Mouse (Mus musculus) hindbrain, embryonic 11.5 days (tissue): Measurements from ENCODE around the gene Xcr1. TPM values are rescaled to one million over a fixed set of nuclear protein-coding genes. Genes with fewer than 3 reads are reported as not detected.

Source experiments
- ATAC-seq: fragments of 200-750 bp; cut with Nextera tagmentation; 2 replicates; pipeline ENCODE4 v1.8.0; 2017; ENCODE audit warnings: mild to moderate bottlenecking, moderate TSS enrichment, moderate library complexity; ENCODE audit not compliant: low FRiP score
- DNase-seq: peaks from one replicate; pipeline ENCODE4 v3.0.0-alpha.2; 2015; ENCODE audit warnings: low spot score
- H3K27ac ChIP-seq: fragments of 300-500 bp; sonication (generic); 2 replicates; pipeline ENCODE4 v1.5.1; 2014; ENCODE audit warnings: mild to moderate bottlenecking, low read depth, low read length
- H3K27me3 ChIP-seq: fragments of 300-500 bp; sonication (generic); 2 replicates; pipeline ENCODE4 v1.6.1; 2014; ENCODE audit warnings: mild to moderate bottlenecking, low read length, moderate library complexity, mixed read lengths; ENCODE audit not compliant: control insufficient read depth, insufficient read depth
- H3K36me3 ChIP-seq: fragments of 300-500 bp; sonication (generic); 2 replicates; pipeline ENCODE4 v1.6.1; 2014; ENCODE audit warnings: mild to moderate bottlenecking, low read length, moderate library complexity, mixed read lengths; ENCODE audit not compliant: control insufficient read depth, insufficient read depth
- H3K4me1 ChIP-seq: fragments of 300-500 bp; sonication (generic); replicated peaks from 2 replicates; pipeline ENCODE4 v1.6.1; 2014; ENCODE audit warnings: low read length, mixed read lengths; ENCODE audit not compliant: control insufficient read depth, insufficient read depth
- H3K4me2 ChIP-seq: fragments of 300-500 bp; sonication (generic); replicated peaks from 2 replicates; pipeline ENCODE4 v1.6.1; 2014; ENCODE audit warnings: mild to moderate bottlenecking, low read depth, low read length
- H3K4me3 ChIP-seq: fragments of 300-500 bp; sonication (generic); 2 replicates; pipeline ENCODE4 v1.5.1; 2014; ENCODE audit warnings: low read depth, low read length
- H3K9ac ChIP-seq: fragments of 300-500 bp; sonication (generic); 2 replicates; pipeline ENCODE4 v1.6.1; 2014; ENCODE audit warnings: low read depth, low read length
- H3K9me3 ChIP-seq: fragments of 300-500 bp; sonication (generic); 2 replicates; pipeline ENCODE4 v1.6.1; 2016; ENCODE audit warnings: low read length; ENCODE audit not compliant: control insufficient read depth
- WGBS: fragments of 180-500 bp; shearing (Covaris S2); extraction: QIAGEN DNeasy Blood & Tissue Kit; methylation state at CpG from one replicate; pipeline ENCODE4 v1.1.7; 2014; 5-methylcytosine and 5-hydroxymethylcytosine counted together
- polyA plus RNA-seq: library from polyadenylated mRNA; unstranded; fragments of >200 nt; fragmentation: Nextera tagmentation; extraction: Ambion mirVana; gene quantifications from 2 replicates; pipeline ENCODE4 v1.2.1, GENCODE M21; 2014

The Xcr1 gene
- polyA plus RNA-seq, 1 experiment from 2014 or later = 0.06 TPM

- H3K27ac ChIP-seq = no peak overlapping the region
- no peaks in the 10 kb centered on the region for H3K27me3 ChIP-seq
- no peaks in the 10 kb centered on the region for H3K4me1 ChIP-seq
- H3K9me3 ChIP-seq = no peaks in the 10 kb centered on the region
- no peak overlapping the region for H3K4me3 ChIP-seq
- H3K9ac ChIP-seq = no peak overlapping the region
- H3K36me3 ChIP-seq = 0 out of 2 replicates have a peak, but pooled peaks cover 9% of the 10 kb centered on the region
- no peak for DNase-seq
- WGBS = 90% methylated on average over 3 of the region's 3 CpGs
- no peak overlapping the region for H3K4me2 ChIP-seq
- no peak for ATAC-seq
These were observed 35.2 kb downstream of the Xcr1 start for GRCm38 (mm10) chr9:123826631-123827030.

- DNase-seq (no peak), ATAC-seq (no peak)
- 74% methylated on average over 2 of the region's 2 CpGs for WGBS
- H3K9me3 ChIP-seq = no peaks in the 10 kb centered on the region
- no peak overlapping the region for H3K9ac ChIP-seq
- H3K4me1 ChIP-seq = no peaks in the 10 kb centered on the region
- H3K36me3 ChIP-seq = no peaks in the 10 kb centered on the region
- no peak overlapping the region for H3K4me3 ChIP-seq
- H3K4me2 ChIP-seq = no peak overlapping the region
- no peak overlapping the region for H3K27ac ChIP-seq
- H3K27me3 ChIP-seq = no peaks in the 10 kb centered on the region
These were observed 43.2 kb downstream of the Xcr1 start for GRCm38 (mm10) chr9:123818601-123819000.

- H3K4me2 ChIP-seq = no peak overlapping the region
- H3K27me3 ChIP-seq = no peaks in the 10 kb centered on the region
- H3K4me3 ChIP-seq = no peak overlapping the region
- no peak overlapping the region for H3K9ac ChIP-seq
- DNase-seq = no peak
- no peak overlapping the region for H3K27ac ChIP-seq
- no peaks in the 10 kb centered on the region for H3K9me3 ChIP-seq
- WGBS = 89% methylated on average over 1 of the region's 1 CpGs
- no peaks in the 10 kb centered on the region for H3K4me1 ChIP-seq
- H3K36me3 ChIP-seq = no peaks in the 10 kb centered on the region
- no peak for ATAC-seq
These were observed 45.8 kb downstream of the Xcr1 start for GRCm38 (mm10) chr9:123815996-123816395.

DNA sequence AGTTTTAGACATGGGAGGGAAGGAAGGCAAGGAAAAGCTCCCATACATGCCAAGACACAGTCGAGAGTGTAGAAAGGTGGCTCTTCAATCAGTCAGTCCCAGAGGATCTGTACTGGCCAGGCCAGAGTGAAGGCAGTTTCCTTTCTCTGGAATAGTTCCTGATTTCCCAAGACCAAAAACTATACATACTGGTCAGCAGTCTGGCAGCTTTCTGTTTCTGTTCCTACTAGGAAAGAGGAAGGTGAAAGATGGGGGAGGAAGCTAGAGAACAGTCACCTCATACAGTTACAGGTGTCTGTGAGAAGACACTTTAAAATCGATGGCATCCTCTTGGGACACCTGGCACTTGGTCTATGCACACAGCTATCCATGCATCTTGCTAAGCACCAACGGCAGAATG, 46.4 kb downstream of the Xcr1 start:
- Histone ChIP-seq H3K9ac (no peak overlapping the region), H3K9me3 (no peaks in the 10 kb centered on the region), H3K4me1 (no peaks in the 10 kb centered on the region), H3K36me3 (no peaks in the 10 kb centered on the region), H3K4me3 (no peak overlapping the region), H3K27me3 (no peaks in the 10 kb centered on the region), H3K27ac (no peak overlapping the region), H3K4me2 (no peak overlapping the region)
- no peak for ATAC-seq
- no peak for DNase-seq
- WGBS = 96% methylated on average over 3 of the region's 3 CpGs

GRCm38 (mm10) chr9:123814821-123815220, 47.0 kb downstream of the Xcr1 start:
- Histone ChIP-seq H3K4me2 (no peak overlapping the region), H3K4me1 (no peaks in the 10 kb centered on the region), H3K27ac (no peak overlapping the region), H3K36me3 (no peaks in the 10 kb centered on the region), H3K27me3 (no peaks in the 10 kb centered on the region), H3K9ac (no peak overlapping the region), H3K4me3 (no peak overlapping the region), H3K9me3 (no peaks in the 10 kb centered on the region)
- no peak for DNase-seq
- ATAC-seq = no peak
- 95% methylated on average over 4 of the region's 4 CpGs for WGBS

GRCm38 (mm10) chr9:123814326-123814725, 47.5 kb downstream of the Xcr1 start:
- Histone ChIP-seq H3K36me3 (no peaks in the 10 kb centered on the region), H3K9me3 (no peaks in the 10 kb centered on the region), H3K4me1 (no peaks in the 10 kb centered on the region), H3K9ac (no peak overlapping the region), H3K4me3 (no peak overlapping the region), H3K27ac (no peak overlapping the region), H3K4me2 (no peak overlapping the region), H3K27me3 (no peaks in the 10 kb centered on the region)
- ATAC-seq = no peak
- DNase-seq = no peak
- WGBS = 74% methylated on average over 2 of the region's 2 CpGs

DNA sequence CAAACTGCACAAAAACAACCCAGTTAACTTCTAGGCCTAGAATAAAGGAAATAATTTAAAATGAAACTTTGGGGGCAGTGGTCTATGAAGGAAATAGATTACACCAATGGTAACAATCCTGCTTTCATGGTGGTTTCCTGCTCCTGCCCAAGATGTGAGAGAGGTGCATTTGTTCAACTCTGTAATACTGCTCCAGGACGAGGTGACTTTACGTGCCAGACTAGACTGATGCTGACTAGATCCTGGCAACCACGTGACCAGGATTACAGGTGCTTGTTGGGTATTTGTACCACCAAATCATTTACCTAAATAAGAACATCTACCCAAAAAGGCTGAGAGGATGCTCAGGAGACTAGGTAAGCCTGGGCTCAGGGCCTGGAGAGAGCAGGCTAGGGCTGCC, 50.0 kb downstream of the Xcr1 start:
- 93% methylated on average over 3 of the region's 3 CpGs for WGBS
- Histone ChIP-seq H3K27ac (no peak overlapping the region), H3K4me1 (no peaks in the 10 kb centered on the region), H3K9me3 (no peaks in the 10 kb centered on the region), H3K4me2 (no peak overlapping the region), H3K27me3 (no peaks in the 10 kb centered on the region), H3K36me3 (no peaks in the 10 kb centered on the region), H3K4me3 (no peak overlapping the region), H3K9ac (no peak overlapping the region)
- DNase-seq = no peak
- ATAC-seq = no peak

DNA sequence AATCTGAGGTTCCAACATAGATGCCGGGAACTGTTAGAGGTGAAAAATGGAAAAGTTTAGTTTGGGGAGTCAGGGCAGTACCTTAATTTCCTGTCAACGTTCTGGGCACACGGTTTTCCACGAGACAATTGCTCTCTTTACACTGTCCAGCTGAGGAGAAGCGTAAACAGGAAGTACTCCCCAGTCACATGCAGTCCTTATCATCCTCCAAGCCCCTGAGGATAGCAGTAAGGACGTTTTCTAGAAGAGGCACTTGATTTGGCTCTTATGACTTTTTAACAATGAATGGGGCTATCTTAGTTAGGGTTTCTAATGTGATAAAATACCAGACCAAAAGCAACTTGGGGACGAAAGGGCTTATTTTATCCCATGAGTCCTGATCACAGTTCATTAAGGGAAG, 53.2 kb downstream of the Xcr1 start:
- H3K4me2 ChIP-seq = no peak overlapping the region
- no peak overlapping the region for H3K27ac ChIP-seq
- H3K36me3 ChIP-seq = no peaks in the 10 kb centered on the region
- no peaks in the 10 kb centered on the region for H3K27me3 ChIP-seq
- 77% methylated on average over 7 of the region's 7 CpGs for WGBS
- DNase-seq = no peak
- no peaks in the 10 kb centered on the region for H3K4me1 ChIP-seq
- ATAC-seq = no peak
- no peaks in the 10 kb centered on the region for H3K9me3 ChIP-seq
- no peak overlapping the region for H3K9ac ChIP-seq
- no peak overlapping the region for H3K4me3 ChIP-seq

GRCm38 (mm10) chr9:123806267-123806666, 55.6 kb downstream of the Xcr1 start, which contains the start of gene Cxcr6:
Cxcr6 (plus strand) TSS chr9:123806475.
- no peak within 1 kb of the TSS for H3K27ac ChIP-seq
- no peaks in the 10 kb centered on the region for H3K27me3 ChIP-seq
- WGBS = 89% methylated on average over 5 of the region's 5 CpGs
- DNase-seq (no peak), ATAC-seq (no peak)
- no peak within 1 kb of the TSS for H3K9ac ChIP-seq
- no peaks in the 10 kb centered on the region for H3K4me1 ChIP-seq
- H3K4me3 ChIP-seq = no peak within 1 kb of the TSS
- no peaks in the 10 kb centered on the region for H3K9me3 ChIP-seq
- H3K36me3 ChIP-seq = no peaks in the 10 kb centered on the region
- H3K4me2 ChIP-seq = no peak within 1 kb of the TSS
